8 mouse cellular contexts compared by ENCODE assay signal in the genomic region with DNA sequence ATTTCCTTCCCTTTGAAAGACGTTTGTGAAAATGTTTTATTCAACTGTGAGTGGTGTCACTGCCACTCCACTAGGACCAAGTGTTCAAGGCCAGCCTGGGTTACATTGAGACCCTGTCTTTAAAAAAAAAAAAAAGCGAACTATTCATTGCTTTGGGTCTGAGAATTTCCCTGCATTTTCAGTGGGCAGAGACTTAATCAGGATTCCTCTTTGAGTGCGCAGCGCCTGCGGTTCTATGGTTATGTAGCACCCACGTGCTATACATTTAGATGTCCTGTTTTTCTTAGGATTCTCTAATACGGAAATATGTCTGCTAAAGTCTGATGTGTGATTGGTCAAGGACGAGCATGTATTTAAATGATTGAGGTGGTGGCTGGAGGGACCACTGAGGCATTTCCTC. TPM values are rescaled to one million over a fixed set of nuclear protein-coding genes. Genes with fewer than 3 reads are reported as not detected.
DNase-seq lines count a peak whose midpoint lies in the region; ATAC-seq lines count a peak whose summit lies in the region.

No protein-coding gene starts in this region.

- 51% methylated on average over 8 of the region's 8 CpGs for WGBS in heart, embryonic 15.5 days
- WGBS in hindbrain, embryonic 12.5 days = 60% methylated on average over 8 of the region's 8 CpGs
- 64% methylated on average over 8 of the region's 8 CpGs for whole genome bisulfite sequencing in midbrain, embryonic 11.5 days

- H3K4me2 ChIP-seq in heart, embryonic 15.5 days = peak overlapping the region; percentile 70
- H3K4me2 ChIP-seq in hindbrain, embryonic 12.5 days (replicated peaks) = peak overlapping the region; percentile 72
- peak overlapping the region; percentile 82 for H3K4me2 ChIP-seq in midbrain, embryonic 11.5 days

- no peaks in the 10 kb centered on the region for H3K9me3 ChIP-seq in heart, embryonic 15.5 days (replicated peaks)
- no peaks in the 10 kb centered on the region for H3K9me3 ChIP-seq in hindbrain, embryonic 12.5 days (replicated peaks)
- no peaks in the 10 kb centered on the region for H3K9me3 ChIP-seq in midbrain, embryonic 11.5 days (ENCODE audit: control insufficient read depth, low read length)

- ATAC-seq in heart, embryonic 15.5 days (replicated peaks; ENCODE audit: insufficient number of reproducible peaks, insufficient read depth, low FRiP score, low read depth) = no peak
- ATAC-seq in hindbrain, embryonic 12.5 days (ENCODE audit: low FRiP score) = no peak
- ATAC-seq in midbrain, embryonic 11.5 days (ENCODE audit: low FRiP score) = no peak

- intact Hi-C loops in heart, postnatal 14 days (cut with DNase I) = no loop called here

- H3K36me3 ChIP-seq in heart, embryonic 15.5 days = peaks cover 23% of the 10 kb centered on the region
- H3K36me3 ChIP-seq in hindbrain, embryonic 12.5 days = peaks cover 32% of the 10 kb centered on the region
- peaks cover 8% of the 10 kb centered on the region; the same call in 1 of the 2 replicates for H3K36me3 ChIP-seq in midbrain, embryonic 11.5 days (ENCODE audit: control insufficient read depth, insufficient read depth, low read length)

- H3K9ac ChIP-seq in heart, embryonic 15.5 days = 0 out of 2 replicates have a peak overlapping the region, but pooled peaks have one; percentile 11
- peak overlapping the region; percentile 65; the same call in 1 of the 2 replicates for H3K9ac ChIP-seq in hindbrain, embryonic 12.5 days
- H3K9ac ChIP-seq in midbrain, embryonic 11.5 days (ENCODE audit: low read length) = peak overlapping the region; percentile 49

- no peak for DNase-seq in heart, postnatal 14 days
- DNase-seq in midbrain, embryonic 11.5 days (ENCODE audit: low spot score, missing footprints) = no peak
- no peak for DNase-seq in urinary bladder, postnatal 4 days (ENCODE audit: low spot score in 2 of 2)
- DNase-seq in urinary bladder, postnatal 10 days (ENCODE audit: low spot score) = no peak
- no peak for DNase-seq in right cerebral cortex, postnatal 36 days (ENCODE audit: low spot score in 2 of 2)

- peaks cover 11% of the 10 kb centered on the region for H3K4me1 ChIP-seq in heart, embryonic 15.5 days (replicated peaks)
- H3K4me1 ChIP-seq in brown adipose tissue, adult 24 weeks (ENCODE audit: control insufficient read depth, insufficient read depth, insufficient read length, low read length) = no peaks in the 10 kb centered on the region
- H3K4me1 ChIP-seq in hindbrain, embryonic 12.5 days = peaks cover 18% of the 10 kb centered on the region
- peaks cover 11% of the 10 kb centered on the region for H3K4me1 ChIP-seq in midbrain, embryonic 11.5 days (ENCODE audit: control insufficient read depth, insufficient read depth, low read length)

- H3K4me3 ChIP-seq in heart, embryonic 15.5 days = peak overlapping the region; percentile 72
- peak overlapping the region; percentile 27 for H3K4me3 ChIP-seq in brown adipose tissue, adult 24 weeks (ENCODE audit: insufficient read depth, low read depth, low read length)
- peak overlapping the region; percentile 80 for H3K4me3 ChIP-seq in hindbrain, embryonic 12.5 days
- H3K4me3 ChIP-seq in midbrain, embryonic 11.5 days (ENCODE audit: low read depth, low read length) = peak overlapping the region; percentile 79

- no peaks in the 10 kb centered on the region for H3K27me3 ChIP-seq in heart, embryonic 15.5 days
- H3K27me3 ChIP-seq in hindbrain, embryonic 12.5 days = no peaks in the 10 kb centered on the region
- H3K27me3 ChIP-seq in midbrain, embryonic 11.5 days (ENCODE audit: control insufficient read depth, insufficient read depth, low read length) = no peaks in the 10 kb centered on the region

- no peak overlapping the region for H3K27ac ChIP-seq in heart, embryonic 15.5 days
- no peak overlapping the region for H3K27ac ChIP-seq in brown adipose tissue, adult 24 weeks (replicated peaks; ENCODE audit: low read depth, low read length)
- H3K27ac ChIP-seq in hindbrain, embryonic 12.5 days = no peak overlapping the region
- no peak overlapping the region for H3K27ac ChIP-seq in midbrain, embryonic 11.5 days (ENCODE audit: low read depth, low read length)

RNA-seq across cellular contexts. Expression of a gene that starts 1.2 kb away (rescaled TPM):
- 5.6 and 6.0 TPM in 2 replicates for polyA plus RNA-seq in heart, embryonic 15.5 days (2015; fragmentation: Nextera tagmentation; extraction: Ambion mirVana)
- total RNA-seq in heart, postnatal 14 days (2021) = 1 to 10 TPM; 6.1 to 6.8 TPM
- polyA plus RNA-seq in brown adipose tissue, adult 24 weeks (2012; ENCODE audit: insufficient read depth, insufficient read length, missing spikeins) = 3.8 and 4.0 TPM in 2 replicates
- polyA plus RNA-seq in hindbrain, embryonic 12.5 days (2016; fragmentation: Nextera tagmentation; extraction: Ambion mirVana) = 10.3 and 10.9 TPM in 2 replicates
- 8.5 and 9.8 TPM in 2 replicates for polyA plus RNA-seq in midbrain, embryonic 11.5 days (2014; fragmentation: Nextera tagmentation; extraction: Ambion mirVana)

RNA-seq across cellular contexts. Expression of a gene that starts 16.7 kb away (rescaled TPM):
- polyA plus RNA-seq in heart, embryonic 15.5 days (2015; fragmentation: Nextera tagmentation; extraction: Ambion mirVana) = 7.6 and 8.9 TPM in 2 replicates
- 10 to 100 TPM; 12.7 to 14.4 TPM for total RNA-seq in heart, postnatal 14 days (2021)
- polyA plus RNA-seq in brown adipose tissue, adult 24 weeks (2012; ENCODE audit: insufficient read depth, insufficient read length, missing spikeins) = 6.1 and 6.3 TPM in 2 replicates
- polyA plus RNA-seq in hindbrain, embryonic 12.5 days (2016; fragmentation: Nextera tagmentation; extraction: Ambion mirVana) = 17.9 and 19.6 TPM in 2 replicates
- 17.9 and 19.3 TPM in 2 replicates for polyA plus RNA-seq in midbrain, embryonic 11.5 days (2014; fragmentation: Nextera tagmentation; extraction: Ambion mirVana)

RNA-seq across cellular contexts. Expression of a gene that starts 30.9 kb away (rescaled TPM):
- polyA plus RNA-seq in heart, embryonic 15.5 days (2015; fragmentation: Nextera tagmentation; extraction: Ambion mirVana) = 10.8 and 10.9 TPM in 2 replicates
- 10 to 100 TPM; 11.8 to 13.0 TPM for total RNA-seq in heart, postnatal 14 days (2021)
- 4.9 and 6.6 TPM in 2 replicates for polyA plus RNA-seq in brown adipose tissue, adult 24 weeks (2012; ENCODE audit: insufficient read depth, insufficient read length, missing spikeins)
- 26.3 and 27.2 TPM in 2 replicates for polyA plus RNA-seq in hindbrain, embryonic 12.5 days (2016; fragmentation: Nextera tagmentation; extraction: Ambion mirVana)
- 20.6 and 25.3 TPM in 2 replicates for polyA plus RNA-seq in midbrain, embryonic 11.5 days (2014; fragmentation: Nextera tagmentation; extraction: Ambion mirVana)

RNA-seq across cellular contexts. Expression of a gene that starts 58.2 kb away (rescaled TPM):
- polyA plus RNA-seq in heart, embryonic 15.5 days (2015; fragmentation: Nextera tagmentation; extraction: Ambion mirVana) = not detected in 2 replicates
- not detected for total RNA-seq in heart, postnatal 14 days (2021)
- polyA plus RNA-seq in brown adipose tissue, adult 24 weeks (2012; ENCODE audit: insufficient read depth, insufficient read length, missing spikeins) = not detected in 2 replicates
- 0.09 and 0.23 TPM in 2 replicates for polyA plus RNA-seq in hindbrain, embryonic 12.5 days (2016; fragmentation: Nextera tagmentation; extraction: Ambion mirVana)
- 0.07 TPM in 1 of 2 replicates, not detected in the other for polyA plus RNA-seq in midbrain, embryonic 11.5 days (2014; fragmentation: Nextera tagmentation; extraction: Ambion mirVana)

Comparison
In these comparisons a context has a peak if more than half of its experiments do, and no peak if none do; other contexts are left out.
1. H3K4me3 ChIP-seq: peak in every context shown above with its lines; median percentile 80 in hindbrain, embryonic 12.5 days; 79 in midbrain, embryonic 11.5 days; 72 in heart, embryonic 15.5 days; 27 in brown adipose tissue, adult 24 weeks.
2. H3K9ac ChIP-seq: peak in every context shown above with its lines; median percentile 65 in hindbrain, embryonic 12.5 days; 49 in midbrain, embryonic 11.5 days; 11 in heart, embryonic 15.5 days.